24 mouse cellular contexts compared by ENCODE assay signal in the genomic region with DNA sequence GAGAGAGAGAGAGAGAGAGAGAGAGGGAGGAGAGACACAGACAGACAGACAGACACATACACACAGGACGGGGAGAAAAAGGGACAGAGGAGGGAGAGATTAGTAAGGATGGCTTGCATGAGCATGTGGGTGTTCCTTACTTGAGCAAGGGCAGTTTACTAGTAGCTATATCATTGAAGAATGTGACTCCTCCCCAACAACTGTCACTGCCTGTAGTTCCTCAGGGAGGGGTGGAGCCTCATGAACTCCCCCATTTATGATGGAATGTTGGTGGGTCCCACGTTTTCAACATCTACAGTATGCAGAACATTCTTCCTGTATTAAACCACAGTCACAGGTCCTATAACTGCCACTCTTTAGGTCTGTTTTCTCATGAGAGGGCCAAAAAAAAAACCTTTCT. TPM values are rescaled to one million over a fixed set of nuclear protein-coding genes. Genes with fewer than 3 reads are reported as not detected.
DNase-seq lines count a peak whose midpoint lies in the region; ATAC-seq lines count a peak whose summit lies in the region.
"Had no signal": no experiment of that assay in that cellular context is flagged by ENCODE, and none has a peak within 500 bp of the region (broad histone marks: within the 10 kb centered on the region; RNA-seq: fewer than 3 reads in every experiment).

No protein-coding gene starts in this region.

- H3K4me2 ChIP-seq in kidney, embryonic 14.5 days (replicated peaks; ENCODE audit: low read depth, low read length): no peak overlapping the region
- H3K4me2 ChIP-seq in lung, embryonic 16.5 days (ENCODE audit: low read depth, low read length): no peak overlapping the region
- no peak overlapping the region for H3K4me2 ChIP-seq in stomach, embryonic 14.5 days (replicated peaks; ENCODE audit: low read depth, low read length)
- no peak overlapping the region for H3K4me2 ChIP-seq in hindbrain, embryonic 12.5 days (replicated peaks)
- H3K4me2 ChIP-seq: hindbrain, embryonic 15.5 days; liver, embryonic 15.5 days; midbrain, embryonic 15.5 days; neural tube, embryonic 15.5 days had no signal

- H3K27me3 ChIP-seq in kidney, embryonic 14.5 days (ENCODE audit: control insufficient read depth, insufficient read depth, low read length): no peaks in the 10 kb centered on the region
- no peaks in the 10 kb centered on the region for H3K27me3 ChIP-seq in lung, embryonic 16.5 days (ENCODE audit: control insufficient read depth, insufficient read depth, low read depth, low read length)
- no peaks in the 10 kb centered on the region for H3K27me3 ChIP-seq in stomach, embryonic 14.5 days (ENCODE audit: control insufficient read depth, insufficient read depth, low read length)
- H3K27me3 ChIP-seq in hindbrain, embryonic 12.5 days: no peaks in the 10 kb centered on the region
- H3K27me3 ChIP-seq: hindbrain, embryonic 15.5 days; liver, embryonic 15.5 days; midbrain, embryonic 15.5 days; neural tube, embryonic 15.5 days had no signal

- H3K4me1 ChIP-seq in kidney, embryonic 14.5 days (ENCODE audit: control insufficient read depth, insufficient read depth, low read length): no peaks in the 10 kb centered on the region
- H3K4me1 ChIP-seq in lung, embryonic 16.5 days (replicated peaks; ENCODE audit: control insufficient read depth, insufficient read depth, low read length): no peaks in the 10 kb centered on the region
- no peaks in the 10 kb centered on the region; the same call in 1 of the 2 replicates for H3K4me1 ChIP-seq in stomach, embryonic 14.5 days (ENCODE audit: control insufficient read depth, insufficient read depth, low read length)
- H3K4me1 ChIP-seq in hindbrain, embryonic 12.5 days: no peaks in the 10 kb centered on the region
- H3K4me1 ChIP-seq: embryonic facial prominence, embryonic 10.5 days; hindbrain, embryonic 15.5 days; midbrain, embryonic 15.5 days; neural tube, embryonic 15.5 days had no signal

- H3K36me3 ChIP-seq in kidney, embryonic 14.5 days (ENCODE audit: control insufficient read depth, insufficient read depth, low read length): no peaks in the 10 kb centered on the region
- H3K36me3 ChIP-seq in lung, embryonic 16.5 days (ENCODE audit: control insufficient read depth, insufficient read depth, low read length): no peaks in the 10 kb centered on the region
- no peaks in the 10 kb centered on the region for H3K36me3 ChIP-seq in stomach, embryonic 14.5 days (ENCODE audit: control insufficient read depth, insufficient read depth, low read length)
- H3K36me3 ChIP-seq in hindbrain, embryonic 12.5 days: 0 out of 2 replicates have a peak, but pooled peaks cover 3% of the 10 kb centered on the region
- H3K36me3 ChIP-seq: hindbrain, embryonic 15.5 days; midbrain, embryonic 15.5 days; neural tube, embryonic 15.5 days had no signal

- no peak for DNase-seq in kidney, postnatal 14 days
- DNase-seq in lung, postnatal 4 days: no peak
- DNase-seq: adrenal gland, adult 2 months; cerebellum, adult 8-10 months; gastrocnemius, adult 2 months; heart, adult 2 months; kidney, postnatal 36 days; left cerebral cortex, postnatal 4 days; right cerebral cortex, postnatal 25 days; thymus, adult 18-20 months had no signal

- H3K9me3 ChIP-seq in kidney, embryonic 14.5 days (ENCODE audit: control insufficient read depth, low read length): no peaks in the 10 kb centered on the region
- H3K9me3 ChIP-seq in lung, embryonic 16.5 days (ENCODE audit: control insufficient read depth, low read length): no peaks in the 10 kb centered on the region
- no peaks in the 10 kb centered on the region for H3K9me3 ChIP-seq in stomach, embryonic 14.5 days (ENCODE audit: control insufficient read depth, low read depth, low read length)
- no peaks in the 10 kb centered on the region for H3K9me3 ChIP-seq in hindbrain, embryonic 12.5 days (replicated peaks)
- H3K9me3 ChIP-seq: embryonic facial prominence, embryonic 10.5 days; hindbrain, embryonic 15.5 days; liver, embryonic 15.5 days; midbrain, embryonic 15.5 days; neural tube, embryonic 15.5 days had no signal

- no peak overlapping the region for H3K4me3 ChIP-seq in kidney, embryonic 14.5 days (ENCODE audit: low read length)
- no peak overlapping the region for H3K4me3 ChIP-seq in lung, embryonic 16.5 days (ENCODE audit: low read length)
- no peak overlapping the region for H3K4me3 ChIP-seq in stomach, embryonic 14.5 days (ENCODE audit: low read depth, low read length)
- H3K4me3 ChIP-seq in hindbrain, embryonic 12.5 days: no peak overlapping the region
- H3K4me3 ChIP-seq: embryonic facial prominence, embryonic 10.5 days; gastrocnemius, adult 2 months; heart, adult 2 months; hindbrain, embryonic 15.5 days; liver, embryonic 15.5 days; midbrain, embryonic 15.5 days; neural tube, embryonic 15.5 days had no signal

- 54% methylated on average over 2 of the region's 2 CpGs for WGBS in kidney, embryonic 14.5 days
- WGBS in lung, embryonic 16.5 days: 43% methylated on average over 2 of the region's 2 CpGs
- WGBS in stomach, embryonic 14.5 days: 38% methylated on average over 2 of the region's 2 CpGs
- WGBS in hindbrain, embryonic 12.5 days: 78% methylated on average over 2 of the region's 2 CpGs

- ATAC-seq in kidney, embryonic 14.5 days (ENCODE audit: low FRiP score, low TSS enrichment): no peak
- ATAC-seq in lung, embryonic 16.5 days (ENCODE audit: low read depth): peak; percentile 28; the same call in 1 of the 2 replicates
- peak; percentile 75 for ATAC-seq in granulocyte monocyte progenitor cell, adult 5-6 weeks (replicated peaks; ENCODE audit: poor library complexity, severe bottlenecking)
- ATAC-seq in stomach, embryonic 14.5 days (ENCODE audit: insufficient number of reproducible peaks, insufficient read depth, low FRiP score, low read depth): no peak
- ATAC-seq in cerebellum, adult (ENCODE audit: insufficient number of reproducible peaks, low FRiP score, low TSS enrichment): no peak
- no peak for ATAC-seq in hindbrain, embryonic 12.5 days (ENCODE audit: low FRiP score)
- ATAC-seq: intestine, postnatal 0 days; midbrain, embryonic 15.5 days had no signal

- H3K27ac ChIP-seq in kidney, embryonic 14.5 days (ENCODE audit: low read depth, low read length): peak overlapping the region; percentile 17; the same call in 1 of the 2 replicates
- H3K27ac ChIP-seq in lung, embryonic 16.5 days (ENCODE audit: low read length): no peak overlapping the region
- peak overlapping the region; percentile 66; the same call in 1 of the 2 replicates for H3K27ac ChIP-seq in stomach, embryonic 14.5 days (ENCODE audit: low read length)
- H3K27ac ChIP-seq in hindbrain, embryonic 12.5 days: no peak overlapping the region
- H3K27ac ChIP-seq: embryonic facial prominence, embryonic 10.5 days; heart, adult 2 months; hindbrain, embryonic 15.5 days; liver, embryonic 15.5 days; midbrain, embryonic 15.5 days; neural tube, embryonic 15.5 days had no signal

- H3K9ac ChIP-seq in kidney, embryonic 14.5 days (ENCODE audit: low read depth, low read length): no peak overlapping the region
- H3K9ac ChIP-seq in lung, embryonic 16.5 days (ENCODE audit: low read length): no peak overlapping the region
- H3K9ac ChIP-seq in stomach, embryonic 14.5 days (replicated peaks; ENCODE audit: low read depth, low read length): no peak overlapping the region
- no peak overlapping the region for H3K9ac ChIP-seq in hindbrain, embryonic 12.5 days
- H3K9ac ChIP-seq: hindbrain, embryonic 15.5 days; liver, embryonic 15.5 days; midbrain, embryonic 15.5 days; neural tube, embryonic 15.5 days had no signal

RNA-seq across cellular contexts. Expression of a gene that starts 18.2 kb away (rescaled TPM):
- polyA plus RNA-seq in kidney, embryonic 14.5 days (2014; fragmentation: Nextera tagmentation; extraction: Ambion mirVana): 69.6 and 110 TPM in 2 replicates
- 66.7 and 73.7 TPM in 2 replicates for polyA plus RNA-seq in lung, embryonic 16.5 days (2015; fragmentation: Nextera tagmentation; extraction: Ambion mirVana)
- total RNA-seq in granulocyte monocyte progenitor cell, adult 5-6 weeks (2014; fragmentation: Nextera tagmentation): 114 and 116 TPM in 2 replicates
- 153 and 204 TPM in 2 replicates for total RNA-seq in granulocyte monocyte progenitor cell, adult 5-6 weeks (2017)
- polyA plus RNA-seq in stomach, embryonic 14.5 days (2014; fragmentation: Nextera tagmentation; extraction: Ambion mirVana): 99.7 and 102 TPM in 2 replicates
- polyA plus RNA-seq in hindbrain, embryonic 12.5 days (2016; fragmentation: Nextera tagmentation; extraction: Ambion mirVana): 99.2 and 100 TPM in 2 replicates

RNA-seq across cellular contexts. Expression of a gene that starts 18.4 kb away (rescaled TPM):
- 10.0 and 14.7 TPM in 2 replicates for polyA plus RNA-seq in kidney, embryonic 14.5 days (2014; fragmentation: Nextera tagmentation; extraction: Ambion mirVana)
- 18.1 and 28.3 TPM in 2 replicates for polyA plus RNA-seq in lung, embryonic 16.5 days (2015; fragmentation: Nextera tagmentation; extraction: Ambion mirVana)
- 4.0 and 6.1 TPM in 2 replicates for total RNA-seq in granulocyte monocyte progenitor cell, adult 5-6 weeks (2014; fragmentation: Nextera tagmentation)
- total RNA-seq in granulocyte monocyte progenitor cell, adult 5-6 weeks (2017): 3.8 TPM in 1 of 2 replicates, not detected in the other
- polyA plus RNA-seq in stomach, embryonic 14.5 days (2014; fragmentation: Nextera tagmentation; extraction: Ambion mirVana): 8.7 and 11.6 TPM in 2 replicates
- 9.4 and 10.1 TPM in 2 replicates for polyA plus RNA-seq in hindbrain, embryonic 12.5 days (2016; fragmentation: Nextera tagmentation; extraction: Ambion mirVana)

RNA-seq across cellular contexts. Expression of a gene that starts 45.9 kb away (rescaled TPM):
- polyA plus RNA-seq in kidney, embryonic 14.5 days (2014; fragmentation: Nextera tagmentation; extraction: Ambion mirVana): 0.27 and 0.37 TPM in 2 replicates
- 0.20 and 0.69 TPM in 2 replicates for polyA plus RNA-seq in lung, embryonic 16.5 days (2015; fragmentation: Nextera tagmentation; extraction: Ambion mirVana)
- total RNA-seq in granulocyte monocyte progenitor cell, adult 5-6 weeks (2014; fragmentation: Nextera tagmentation): not detected in 2 replicates
- 0.09 TPM in 1 of 2 replicates, not detected in the other for total RNA-seq in granulocyte monocyte progenitor cell, adult 5-6 weeks (2017)
- 0.13 and 0.74 TPM in 2 replicates for polyA plus RNA-seq in stomach, embryonic 14.5 days (2014; fragmentation: Nextera tagmentation; extraction: Ambion mirVana)
- polyA plus RNA-seq in hindbrain, embryonic 12.5 days (2016; fragmentation: Nextera tagmentation; extraction: Ambion mirVana): 0.48 and 0.81 TPM in 2 replicates
- total RNA-seq: adrenal gland, adult 2 months; gastrocnemius, adult 2 months; heart, adult 2 months; heart, postnatal 14 days; left cerebral cortex, adult 18-20 months; left cerebral cortex, postnatal 4 days had no signal
- polyA plus RNA-seq: adrenal gland, adult 2 months; heart, adult 2 months had no signal

RNA-seq across cellular contexts. Expression of a gene that starts 46.4 kb away (rescaled TPM):
- 135 and 152 TPM in 2 replicates for polyA plus RNA-seq in kidney, embryonic 14.5 days (2014; fragmentation: Nextera tagmentation; extraction: Ambion mirVana)
- polyA plus RNA-seq in lung, embryonic 16.5 days (2015; fragmentation: Nextera tagmentation; extraction: Ambion mirVana): 161 and 163 TPM in 2 replicates
- total RNA-seq in granulocyte monocyte progenitor cell, adult 5-6 weeks (2014; fragmentation: Nextera tagmentation): 76.6 and 89.7 TPM in 2 replicates
- 70.9 and 91.7 TPM in 2 replicates for total RNA-seq in granulocyte monocyte progenitor cell, adult 5-6 weeks (2017)
- 148 and 159 TPM in 2 replicates for polyA plus RNA-seq in stomach, embryonic 14.5 days (2014; fragmentation: Nextera tagmentation; extraction: Ambion mirVana)
- polyA plus RNA-seq in hindbrain, embryonic 12.5 days (2016; fragmentation: Nextera tagmentation; extraction: Ambion mirVana): 129 and 130 TPM in 2 replicates

Comparison
In these comparisons a context has a peak if more than half of its experiments do, and no peak if none do; other contexts are left out.
1. ATAC-seq: peak in lung, embryonic 16.5 days (single experiment) and granulocyte monocyte progenitor cell, adult 5-6 weeks (single experiment); none in kidney, embryonic 14.5 days (single experiment), stomach, embryonic 14.5 days (single experiment), cerebellum, adult (single experiment) and hindbrain, embryonic 12.5 days (single experiment).
2. H3K27ac ChIP-seq: peak in kidney, embryonic 14.5 days (single experiment) and stomach, embryonic 14.5 days (single experiment); none in lung, embryonic 16.5 days (single experiment) and hindbrain, embryonic 12.5 days (single experiment).